Mouse (Mus musculus): ENCODE measurements around the gene Trpm4. TPM values are rescaled to one million over a fixed set of nuclear protein-coding genes. Genes with fewer than 3 reads are reported as not detected.
A peak's percentile ranks its signal among the peaks of the same experiment; 100 is the strongest.

The Trpm4 gene
- total RNA-seq, 2 experiments from 2014 or later: 19.6 to 20.9 TPM

DNA sequence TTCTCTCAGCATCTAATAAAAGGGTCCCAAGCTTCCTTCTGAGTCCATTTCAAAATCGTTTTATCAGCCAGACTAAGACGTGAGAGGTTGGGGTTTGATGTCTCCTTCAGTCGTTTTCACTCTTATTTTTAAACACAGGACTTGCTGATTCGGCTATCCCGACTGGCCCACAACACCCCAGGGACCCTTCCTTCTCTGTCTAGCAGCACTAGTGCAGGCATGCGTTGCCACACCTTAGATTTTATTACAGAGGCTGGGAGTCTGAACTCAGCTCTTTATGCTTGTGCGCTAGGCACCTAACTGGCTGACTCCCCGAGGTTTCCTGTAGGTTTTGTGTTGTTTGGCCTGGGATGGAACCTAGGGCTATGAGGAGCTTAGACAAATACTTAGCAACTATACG lies 20.1 kb downstream of the Trpm4 start:
- DNase-seq (ENCODE audit: low spot score in 2 of 2): no peak

- DNase-seq (ENCODE audit: low spot score in 2 of 2): no peak
These were observed 20.7 kb downstream of the Trpm4 start for GRCm38 (mm10) chr7:45312686-45313453.

DNA sequence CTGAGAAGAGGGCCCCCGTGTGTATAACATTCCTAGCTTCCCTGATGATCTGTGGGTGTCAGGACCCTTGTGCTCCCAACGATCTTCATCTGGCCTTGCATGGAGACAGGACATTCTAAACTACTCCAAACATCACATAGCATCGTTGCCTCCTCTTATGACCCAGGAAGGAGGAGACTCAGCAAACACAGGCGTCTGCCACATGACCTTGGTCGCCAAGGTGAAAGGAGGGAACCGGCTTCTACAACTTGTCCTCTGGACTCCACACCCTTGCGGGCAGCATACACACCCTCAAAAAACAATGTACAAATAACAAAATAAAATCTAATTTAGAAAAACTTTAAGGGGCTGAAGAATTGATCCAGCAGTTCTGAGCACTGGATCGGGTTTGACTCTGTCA lies 21.6 kb downstream of the Trpm4 start:
- no peak for DNase-seq (ENCODE audit: low spot score in 2 of 2)

GRCm38 (mm10) chr7:45309455-45309854 lies 24.1 kb downstream of the Trpm4 start:
- peak; percentile 63 to 69 for DNase-seq (ENCODE audit: low spot score in 2 of 2)

- DNase-seq (ENCODE audit: low spot score in 2 of 2): no peak
These were observed 24.9 kb downstream of the Trpm4 start for GRCm38 (mm10) chr7:45308551-45309240.

- peak; percentile 74 to 75 for DNase-seq (ENCODE audit: low spot score in 2 of 2)
These were observed 28.3 kb downstream of the Trpm4 start for GRCm38 (mm10) chr7:45305275-45305674.

DNA sequence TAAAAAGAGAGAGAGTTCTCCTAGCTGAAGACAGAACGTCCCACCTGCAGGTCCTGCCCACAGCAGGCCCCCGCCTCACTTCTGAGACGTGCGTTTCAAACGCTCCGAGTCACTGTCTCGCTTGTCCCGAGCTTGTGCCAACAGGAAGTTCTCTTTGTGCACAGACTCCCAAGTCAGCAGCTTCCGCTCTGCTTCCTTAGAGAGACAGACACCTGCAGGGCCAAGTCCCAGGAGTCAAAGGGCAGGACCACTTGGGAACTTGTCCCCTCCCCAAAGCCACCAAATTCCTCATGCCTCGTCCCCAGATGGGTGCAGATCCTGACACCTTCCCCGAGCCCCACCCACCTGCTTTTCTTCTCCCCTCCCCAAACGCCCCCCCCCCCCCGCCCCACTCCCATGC lies 28.7 kb downstream of the Trpm4 start:
- DNase-seq (ENCODE audit: low spot score in 2 of 2): no peak

DNA sequence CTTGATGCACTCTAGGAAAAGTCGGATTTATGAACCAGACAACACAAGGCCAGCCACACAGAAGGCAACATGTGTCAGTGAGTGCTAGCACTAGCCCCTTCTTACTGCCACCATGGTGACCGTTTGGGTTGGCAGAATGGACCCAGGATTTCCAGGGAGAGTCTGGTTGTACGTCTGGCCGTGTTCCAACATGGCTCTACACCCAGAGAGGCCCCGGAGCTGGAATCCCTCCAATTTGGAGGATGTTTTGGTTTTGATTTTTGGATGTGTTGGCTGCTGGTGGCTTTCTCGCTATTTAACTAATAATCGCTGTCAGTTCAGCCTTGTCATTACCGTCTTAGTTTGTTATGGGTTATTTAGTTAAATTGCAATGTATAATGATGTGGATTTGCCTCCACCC lies 31.0 kb downstream of the Trpm4 start:
- DNase-seq (ENCODE audit: low spot score in 2 of 2): peak; percentile 60 to 61

DNA sequence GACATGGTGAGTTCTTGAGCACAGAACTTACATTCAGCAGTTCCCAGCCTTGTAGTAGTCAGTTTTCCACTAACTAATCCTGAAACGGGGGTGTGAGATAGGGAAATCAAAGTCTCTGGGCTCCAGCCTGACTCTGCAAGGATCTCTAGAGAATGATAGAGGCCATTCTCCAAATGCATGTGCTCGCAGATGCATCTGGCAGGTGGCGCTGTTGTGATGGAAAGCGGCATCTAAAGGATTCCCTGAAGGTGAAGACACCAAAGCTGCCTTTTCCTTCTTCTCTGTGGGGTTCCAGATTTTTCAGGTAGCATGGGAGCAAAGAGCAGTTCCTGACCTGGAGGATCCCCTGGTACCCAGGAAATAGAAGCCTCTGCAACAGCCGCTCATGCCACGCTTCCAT lies 33.3 kb downstream of the Trpm4 start:
- DNase-seq (ENCODE audit: low spot score in 2 of 2): peak; percentile 77 to 80

- DNase-seq (ENCODE audit: low spot score in 2 of 2): peak; percentile 78 to 84
These were observed 33.8 kb downstream of the Trpm4 start for GRCm38 (mm10) chr7:45299752-45300151.

- DNase-seq (ENCODE audit: low spot score in 2 of 2): no peak
These were observed 36.0 kb downstream of the Trpm4 start for GRCm38 (mm10) chr7:45297563-45297962.

GRCm38 (mm10) chr7:45296626-45297025 lies 37.0 kb downstream of the Trpm4 start:
- no peak for DNase-seq (ENCODE audit: low spot score in 2 of 2)

- no peak for DNase-seq (ENCODE audit: low spot score in 2 of 2)
These were observed 47.1 kb downstream of the Trpm4 start for GRCm38 (mm10) chr7:45286486-45286885.

GRCm38 (mm10) chr7:45277136-45277760 lies 56.3 kb downstream of the Trpm4 start, which contains the start of gene Slc6a21:
Gene Slc6a21, plus strand, starts transcription at chr7:45277513.
- peak; percentile 76 to 80 for DNase-seq (ENCODE audit: low spot score in 2 of 2)

DNA sequence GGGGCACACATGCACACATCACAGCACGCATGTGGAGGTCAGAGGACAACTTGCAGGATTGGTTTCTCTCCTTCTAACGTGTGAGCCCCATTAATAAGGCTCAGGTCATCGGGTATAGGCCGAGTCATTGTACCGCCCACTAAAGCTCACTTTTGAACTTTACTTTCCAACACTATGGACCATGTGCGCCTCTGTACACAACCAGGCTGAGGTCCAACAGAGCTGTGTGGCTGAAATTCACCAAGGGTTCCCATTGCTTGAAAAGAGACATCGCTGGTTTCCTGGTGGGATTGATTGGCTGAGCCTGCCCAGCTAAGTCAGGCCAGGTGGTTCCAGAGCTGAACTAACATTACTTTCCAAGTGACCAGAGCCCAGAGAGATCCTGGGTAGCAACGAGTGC lies 59.9 kb downstream of the Trpm4 start:
- no peak for DNase-seq (ENCODE audit: low spot score in 2 of 2)

- DNase-seq (ENCODE audit: low spot score in 2 of 2): no peak
These were observed 60.7 kb downstream of the Trpm4 start for GRCm38 (mm10) chr7:45272786-45273412.

- no peak for DNase-seq (ENCODE audit: low spot score in 2 of 2)
These were observed 68.1 kb downstream of the Trpm4 start for GRCm38 (mm10) chr7:45265518-45265917.

DNA sequence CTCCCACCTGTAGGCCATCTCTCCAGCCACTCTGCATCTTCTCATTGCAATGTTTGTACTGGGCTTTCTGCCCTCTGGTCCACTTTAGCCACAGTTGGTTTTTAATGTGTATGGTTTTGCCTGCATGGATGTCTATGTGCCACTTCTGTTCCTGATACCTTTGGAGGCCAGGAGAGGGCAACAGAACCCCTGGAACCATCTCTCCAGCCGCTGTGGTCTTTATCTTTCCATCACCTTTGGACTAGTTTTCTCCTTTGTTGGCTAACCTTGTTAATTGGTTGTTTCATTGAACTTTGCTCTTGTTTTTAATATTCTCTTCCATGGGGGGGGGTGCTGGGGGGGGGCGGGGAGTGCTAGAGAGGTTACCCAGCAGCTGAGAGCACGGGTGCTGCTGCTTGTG lies 69.2 kb downstream of the Trpm4 start:
- DNase-seq (ENCODE audit: low spot score in 2 of 2): no peak

DNA sequence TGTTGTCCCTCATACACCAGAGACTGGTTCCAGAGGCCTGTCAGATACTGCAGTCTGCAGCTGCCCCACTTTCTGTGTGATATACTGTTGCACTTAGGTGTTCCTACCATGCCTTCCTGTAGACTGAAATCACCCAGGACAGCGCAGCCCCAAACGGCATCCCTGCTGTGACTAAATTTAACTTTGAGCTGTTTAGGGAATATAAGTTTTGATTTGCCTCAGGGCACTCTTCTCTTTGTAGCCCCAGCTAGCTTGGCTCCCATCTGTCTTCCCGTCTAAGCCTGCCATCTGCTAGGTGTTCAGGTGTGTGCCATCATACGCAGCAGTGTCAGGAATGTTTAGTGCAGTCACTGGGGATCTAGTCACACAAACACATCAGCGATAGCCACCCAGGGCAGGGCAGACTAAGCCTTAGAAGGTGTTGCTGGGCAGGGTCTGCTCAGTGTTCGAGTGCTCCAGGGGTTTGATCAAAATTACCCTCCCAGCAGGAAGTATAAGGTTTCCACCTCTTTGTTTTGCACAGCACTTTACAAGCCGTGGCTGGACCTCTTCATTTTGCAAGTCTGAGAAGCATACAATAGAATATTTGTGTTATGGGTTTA lies 70.5 kb downstream of the Trpm4 start:
- DNase-seq (ENCODE audit: low spot score in 2 of 2): no peak

- no peak for DNase-seq (ENCODE audit: low spot score in 2 of 2)
These were observed 71.3 kb downstream of the Trpm4 start for GRCm38 (mm10) chr7:45262266-45262665.

- DNase-seq (ENCODE audit: low spot score in 2 of 2): no peak
These were observed 74.3 kb downstream of the Trpm4 start for GRCm38 (mm10) chr7:45259281-45259680.

Measured in layer of hippocampus, postnatal 10 days (tissue).